Mouse (Mus musculus) liver, embryonic 12.5 days (tissue): ENCODE measurements around the gene Fxyd6. TPM values are rescaled to one million over a fixed set of nuclear protein-coding genes. Genes with fewer than 3 reads are reported as not detected.

Source experiments
- ATAC-seq: fragments of 200-750 bp; cut with Nextera tagmentation; 2 replicates; pipeline ENCODE4 v1.8.0; 2017; ENCODE audit warnings: moderate number of reproducible peaks, mild to moderate bottlenecking, moderate library complexity
- H3K27ac ChIP-seq: fragments of 300-500 bp; sonication (generic); 2 replicates; pipeline ENCODE4 v1.5.1; 2016; ENCODE audit warnings: mild to moderate bottlenecking
- H3K27me3 ChIP-seq: fragments of 300-500 bp; sonication (generic); replicated peaks from 2 replicates; pipeline ENCODE4 v1.6.1; 2016; ENCODE audit warnings: mild to moderate bottlenecking, moderate library complexity
- H3K36me3 ChIP-seq: fragments of 300-500 bp; sonication (generic); 2 replicates; pipeline ENCODE4 v1.6.1; 2016; ENCODE audit warnings: mild to moderate bottlenecking, moderate library complexity
- H3K4me1 ChIP-seq: fragments of 300-500 bp; sonication (generic); 2 replicates; pipeline ENCODE4 v1.6.1; 2016
- H3K4me2 ChIP-seq: fragments of 300-500 bp; sonication (generic); 2 replicates; pipeline ENCODE4 v1.6.1; 2016; ENCODE audit warnings: mild to moderate bottlenecking, moderate library complexity
- H3K4me3 ChIP-seq: fragments of 300-500 bp; sonication (generic); 2 replicates; pipeline ENCODE4 v1.5.1; 2016; ENCODE audit warnings: mild to moderate bottlenecking, moderate library complexity
- H3K9ac ChIP-seq: fragments of 300-500 bp; sonication (generic); 2 replicates; pipeline ENCODE4 v1.6.1; 2016; ENCODE audit warnings: mild to moderate bottlenecking, moderate library complexity
- H3K9me3 ChIP-seq: fragments of 300-500 bp; sonication (generic); replicated peaks from 2 replicates; pipeline ENCODE4 v1.6.1; 2016; ENCODE audit warnings: mild to moderate bottlenecking, moderate library complexity
- WGBS: fragments of 180-500 bp; shearing (Covaris S2); methylation state at CpG from one replicate; pipeline ENCODE4 v1.1.7; 2016; ENCODE audit not compliant: insufficient replicate concordance; 5-methylcytosine and 5-hydroxymethylcytosine counted together
- polyA plus RNA-seq: library from polyadenylated mRNA; unstranded; fragments of >200 nt; fragmentation: Nextera tagmentation; extraction: Ambion mirVana; gene quantifications from 2 replicates; pipeline ENCODE4 v1.2.1, GENCODE M21; 2016

The Fxyd6 gene
- polyA plus RNA-seq: 5.0 and 5.2 TPM in 2 replicates

- Histone ChIP-seq H3K27me3 (peaks cover 59% of the 10 kb centered on the region), H3K9ac (no peak within 1 kb of the TSS)
- 3% methylated on average over 28 of the region's 28 CpGs for WGBS
These were observed at the start of gene Fxyd6 for GRCm38 (mm10) chr9:45370117-45370561. Gene Fxyd6 (plus strand): TSS chr9:45370185.

GRCm38 (mm10) chr9:45321465-45321864 lies 48.5 kb upstream of the Fxyd6 start:
- Histone ChIP-seq H3K9ac (no peak overlapping the region), H3K4me1 (no peaks in the 10 kb centered on the region), H3K9me3 (no peaks in the 10 kb centered on the region), H3K4me2 (no peak overlapping the region), H3K36me3 (no peaks in the 10 kb centered on the region), H3K27ac (no peak overlapping the region), H3K4me3 (no peak overlapping the region), H3K27me3 (peaks cover 42% of the 10 kb centered on the region)
- no peak for ATAC-seq
- WGBS: 64% methylated on average over 6 of the region's 6 CpGs

More at GRCm38 (mm10) chr9:45370117-45370561, at the start of gene Fxyd6:
- ATAC-seq: no peak
- no peaks in the 10 kb centered on the region for H3K9me3 ChIP-seq
- H3K4me3 ChIP-seq: peak within 1 kb of the TSS; percentile 46
- peak within 1 kb of the TSS; percentile 58 for H3K4me2 ChIP-seq
- no peaks in the 10 kb centered on the region for H3K36me3 ChIP-seq
- H3K4me1 ChIP-seq: no peaks in the 10 kb centered on the region
- no peak within 1 kb of the TSS for H3K27ac ChIP-seq

- no peak overlapping the region for H3K4me3 ChIP-seq
- H3K27ac ChIP-seq: no peak overlapping the region
- no peak overlapping the region for H3K9ac ChIP-seq
- H3K4me2 ChIP-seq: no peak overlapping the region
- ATAC-seq: no peak
- no peaks in the 10 kb centered on the region for H3K9me3 ChIP-seq
- H3K36me3 ChIP-seq: no peaks in the 10 kb centered on the region
- H3K27me3 ChIP-seq: peaks cover 37% of the 10 kb centered on the region
- 66% methylated on average over 4 of the region's 4 CpGs for WGBS
- H3K4me1 ChIP-seq: no peaks in the 10 kb centered on the region
These were observed 48.0 kb upstream of the Fxyd6 start for GRCm38 (mm10) chr9:45321946-45322430.

- Histone ChIP-seq H3K27me3 (0 out of 2 replicates have a peak, but pooled peaks cover 13% of the 10 kb centered on the region), H3K36me3 (no peaks in the 10 kb centered on the region), H3K27ac (no peak overlapping the region), H3K9ac (no peak overlapping the region), H3K4me1 (no peaks in the 10 kb centered on the region), H3K9me3 (no peaks in the 10 kb centered on the region), H3K4me2 (no peak overlapping the region), H3K4me3 (no peak overlapping the region)
- ATAC-seq: no peak
- WGBS: 71% methylated on average over 9 of the region's 9 CpGs
These were observed 43.6 kb upstream of the Fxyd6 start for GRCm38 (mm10) chr9:45326390-45326789.

- Histone ChIP-seq H3K9ac (no peak overlapping the region), H3K27ac (no peak overlapping the region), H3K4me1 (no peaks in the 10 kb centered on the region), H3K4me3 (no peak overlapping the region), H3K27me3 (0 out of 2 replicates have a peak, but pooled peaks cover 5% of the 10 kb centered on the region), H3K4me2 (no peak overlapping the region), H3K9me3 (no peaks in the 10 kb centered on the region), H3K36me3 (no peaks in the 10 kb centered on the region)
- 63% methylated on average over 4 of the region's 4 CpGs for WGBS
- no peak for ATAC-seq
These were observed 41.7 kb upstream of the Fxyd6 start for GRCm38 (mm10) chr9:45328263-45328662.

GRCm38 (mm10) chr9:45329577-45329976 lies 40.4 kb upstream of the Fxyd6 start:
- H3K9me3 ChIP-seq: no peaks in the 10 kb centered on the region
- no peak overlapping the region for H3K4me3 ChIP-seq
- WGBS: 79% methylated on average over 6 of the region's 6 CpGs
- H3K4me2 ChIP-seq: no peak overlapping the region
- H3K27me3 ChIP-seq: 0 out of 2 replicates have a peak, but pooled peaks cover 5% of the 10 kb centered on the region
- H3K36me3 ChIP-seq: no peaks in the 10 kb centered on the region
- H3K9ac ChIP-seq: no peak overlapping the region
- no peak overlapping the region for H3K27ac ChIP-seq
- no peak for ATAC-seq
- H3K4me1 ChIP-seq: no peaks in the 10 kb centered on the region

- Histone ChIP-seq H3K4me3 (no peak overlapping the region), H3K4me1 (no peaks in the 10 kb centered on the region), H3K36me3 (no peaks in the 10 kb centered on the region), H3K4me2 (no peak overlapping the region), H3K9me3 (no peaks in the 10 kb centered on the region), H3K27me3 (0 out of 2 replicates have a peak, but pooled peaks cover 3% of the 10 kb centered on the region), H3K9ac (no peak overlapping the region), H3K27ac (no peak overlapping the region)
- ATAC-seq: no peak
- WGBS: 67% methylated on average over 2 of the region's 2 CpGs
These were observed 32.6 kb upstream of the Fxyd6 start for GRCm38 (mm10) chr9:45337406-45337805.

- WGBS: 79% methylated on average over 3 of the region's 3 CpGs
- H3K4me1 ChIP-seq: no peaks in the 10 kb centered on the region
These were observed 26.9 kb upstream of the Fxyd6 start for GRCm38 (mm10) chr9:45343066-45343465.

GRCm38 (mm10) chr9:45345516-45345915 lies 24.5 kb upstream of the Fxyd6 start:
- no peak overlapping the region for H3K27ac ChIP-seq
- H3K27me3 ChIP-seq: no peaks in the 10 kb centered on the region
- H3K36me3 ChIP-seq: no peaks in the 10 kb centered on the region
- H3K9me3 ChIP-seq: no peaks in the 10 kb centered on the region
- ATAC-seq: no peak
- no peaks in the 10 kb centered on the region for H3K4me1 ChIP-seq
- WGBS: 75% methylated on average over 2 of the region's 2 CpGs
- no peak overlapping the region for H3K9ac ChIP-seq
- no peak overlapping the region for H3K4me2 ChIP-seq
- no peak overlapping the region for H3K4me3 ChIP-seq

More at GRCm38 (mm10) chr9:45343066-45343465, 26.9 kb upstream of the Fxyd6 start:
- ATAC-seq: no peak
- Histone ChIP-seq H3K4me2 (no peak overlapping the region), H3K9me3 (no peaks in the 10 kb centered on the region), H3K36me3 (no peaks in the 10 kb centered on the region), H3K27me3 (no peaks in the 10 kb centered on the region), H3K4me3 (no peak overlapping the region), H3K27ac (no peak overlapping the region), H3K9ac (no peak overlapping the region)

- H3K36me3 ChIP-seq: no peaks in the 10 kb centered on the region
- H3K27me3 ChIP-seq: no peaks in the 10 kb centered on the region
- no peak overlapping the region for H3K27ac ChIP-seq
- 67% methylated on average over 6 of the region's 6 CpGs for WGBS
- no peak overlapping the region for H3K9ac ChIP-seq
- no peak overlapping the region for H3K4me2 ChIP-seq
- H3K9me3 ChIP-seq: no peaks in the 10 kb centered on the region
- H3K4me1 ChIP-seq: no peaks in the 10 kb centered on the region
- H3K4me3 ChIP-seq: no peak overlapping the region
- no peak for ATAC-seq
These were observed 23.7 kb upstream of the Fxyd6 start for GRCm38 (mm10) chr9:45346276-45346675.

- no peak overlapping the region for H3K4me2 ChIP-seq
- H3K9ac ChIP-seq: no peak overlapping the region
- no peaks in the 10 kb centered on the region for H3K9me3 ChIP-seq
- ATAC-seq: no peak
- H3K4me1 ChIP-seq: no peaks in the 10 kb centered on the region
- H3K4me3 ChIP-seq: no peak overlapping the region
- H3K27ac ChIP-seq: no peak overlapping the region
- no peaks in the 10 kb centered on the region for H3K36me3 ChIP-seq
- H3K27me3 ChIP-seq: no peaks in the 10 kb centered on the region
- 65% methylated on average over 6 of the region's 6 CpGs for WGBS
These were observed 21.4 kb upstream of the Fxyd6 start for GRCm38 (mm10) chr9:45348560-45348959.

GRCm38 (mm10) chr9:45349181-45349580 lies 20.8 kb upstream of the Fxyd6 start:
- Histone ChIP-seq H3K9me3 (no peaks in the 10 kb centered on the region), H3K36me3 (no peaks in the 10 kb centered on the region), H3K27ac (no peak overlapping the region), H3K4me1 (no peaks in the 10 kb centered on the region), H3K4me3 (no peak overlapping the region), H3K4me2 (no peak overlapping the region), H3K27me3 (no peaks in the 10 kb centered on the region), H3K9ac (no peak overlapping the region)
- 43% methylated on average over 4 of the region's 4 CpGs for WGBS
- no peak for ATAC-seq

GRCm38 (mm10) chr9:45349851-45350250 lies 20.1 kb upstream of the Fxyd6 start:
- no peak for ATAC-seq
- WGBS: 38% methylated on average over 5 of the region's 5 CpGs
- Histone ChIP-seq H3K4me3 (no peak overlapping the region), H3K27ac (no peak overlapping the region), H3K4me1 (no peaks in the 10 kb centered on the region), H3K36me3 (no peaks in the 10 kb centered on the region), H3K4me2 (no peak overlapping the region), H3K9me3 (no peaks in the 10 kb centered on the region), H3K27me3 (no peaks in the 10 kb centered on the region), H3K9ac (no peak overlapping the region)
